Mouse (Mus musculus) c-Kit-positive CD71-positive TER-119-negative erythroid progenitor cells, embryonic 14.5 days (primary cell): ENCODE data around the gene Mettl7a1.
"Not testable (repeated sequence)": the region's sequence is repeated elsewhere in the genome, so short reads cannot be mapped to it uniquely, and the experiment has no call there.

ENCODE experiments used
- DNase-seq: peaks from one replicate; pipeline ENCODE4 v3.0.0-alpha.2; 2013; ENCODE audit warnings: low read depth

Gene Mettl7a1

DNA sequence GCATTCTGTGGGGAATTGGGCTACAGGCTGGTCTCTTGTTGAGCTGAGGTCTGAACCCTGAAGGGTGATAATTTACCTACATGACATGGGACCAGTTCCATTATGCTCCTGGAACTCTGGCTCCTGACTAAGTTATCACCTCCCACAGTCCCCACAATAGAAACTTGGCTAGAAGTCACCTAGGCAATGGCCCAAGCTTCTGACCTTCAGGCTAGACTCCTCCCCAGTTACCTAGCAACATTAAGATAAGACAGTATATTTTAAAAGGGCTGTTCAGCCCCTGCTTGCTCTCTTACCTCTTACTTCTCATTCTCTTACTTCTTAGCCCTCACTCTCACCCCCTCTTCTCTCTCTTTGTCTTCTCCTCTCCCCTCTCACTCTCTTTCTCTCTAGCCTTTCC, 41.5 kb downstream of the Mettl7a1 start:
- no peak for DNase-seq

DNA sequence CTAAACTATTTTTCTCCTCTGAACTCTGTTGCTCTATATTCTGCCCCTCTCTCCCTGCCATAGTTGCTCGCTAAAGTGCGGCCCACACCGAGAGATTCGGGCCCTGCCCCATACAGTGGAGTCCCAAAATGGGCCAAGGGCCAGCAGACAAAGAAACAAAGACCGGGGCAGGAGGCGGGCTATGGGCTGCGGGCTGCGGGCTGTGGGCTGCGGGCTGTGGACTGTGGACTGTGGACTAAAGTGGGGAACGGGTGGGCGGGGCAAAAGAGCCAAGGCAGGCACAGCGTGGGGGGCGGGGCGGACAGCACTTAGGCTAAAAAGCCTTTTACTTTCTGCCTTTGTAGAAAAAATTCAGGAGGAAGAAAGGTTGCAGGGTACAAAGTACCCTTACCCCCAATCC, 42.8 kb downstream of the Mettl7a1 start:
- no peak for DNase-seq

DNA sequence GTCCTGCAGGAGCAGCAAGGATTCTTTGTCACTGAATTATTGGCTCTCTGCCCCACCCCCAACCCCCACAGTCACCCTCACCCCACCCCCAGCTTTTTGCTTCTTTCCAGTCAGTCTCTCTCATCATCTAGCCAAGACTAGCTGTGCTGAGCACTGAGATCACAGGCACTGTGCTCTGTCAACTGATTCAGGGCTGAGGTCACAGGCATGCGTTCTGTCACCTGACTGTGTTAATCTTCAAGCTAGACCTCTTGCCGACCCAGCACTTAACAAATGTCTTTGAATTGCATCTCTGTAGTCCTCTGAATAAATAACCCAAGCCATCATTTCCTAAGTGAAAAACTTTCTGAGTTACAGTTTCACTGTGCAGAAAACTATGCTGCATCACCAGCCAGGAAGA, 45.6 kb downstream of the Mettl7a1 start:
- DNase-seq, result no peak

DNA sequence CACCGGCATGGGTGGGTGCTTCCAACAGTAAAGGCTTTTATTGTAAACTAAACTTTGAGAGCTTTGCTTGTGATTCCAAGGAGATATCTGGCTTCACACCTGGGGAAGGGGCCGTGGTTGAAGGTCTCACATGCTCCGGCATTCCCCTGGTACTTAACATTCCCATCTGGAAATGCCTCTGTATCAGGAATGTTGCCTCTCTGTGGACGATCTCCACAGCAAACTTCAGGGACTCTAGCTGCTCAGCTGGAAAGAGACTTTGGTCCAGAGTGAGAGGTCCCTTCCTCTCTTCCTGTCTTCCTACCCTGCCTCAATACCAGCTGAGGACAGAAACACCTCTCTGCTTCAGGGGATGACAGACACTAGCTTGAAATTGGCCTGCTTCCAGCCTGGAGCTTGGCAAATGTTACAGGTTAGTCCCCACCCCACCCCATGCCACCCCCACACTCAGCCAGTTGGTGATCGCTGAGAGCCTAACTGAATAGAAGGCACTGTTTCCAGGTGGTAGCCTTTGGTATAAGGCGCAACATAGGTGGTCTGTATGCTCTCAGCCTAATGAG, 47.6 kb downstream of the Mettl7a1 start:
- no peak for DNase-seq

DNA sequence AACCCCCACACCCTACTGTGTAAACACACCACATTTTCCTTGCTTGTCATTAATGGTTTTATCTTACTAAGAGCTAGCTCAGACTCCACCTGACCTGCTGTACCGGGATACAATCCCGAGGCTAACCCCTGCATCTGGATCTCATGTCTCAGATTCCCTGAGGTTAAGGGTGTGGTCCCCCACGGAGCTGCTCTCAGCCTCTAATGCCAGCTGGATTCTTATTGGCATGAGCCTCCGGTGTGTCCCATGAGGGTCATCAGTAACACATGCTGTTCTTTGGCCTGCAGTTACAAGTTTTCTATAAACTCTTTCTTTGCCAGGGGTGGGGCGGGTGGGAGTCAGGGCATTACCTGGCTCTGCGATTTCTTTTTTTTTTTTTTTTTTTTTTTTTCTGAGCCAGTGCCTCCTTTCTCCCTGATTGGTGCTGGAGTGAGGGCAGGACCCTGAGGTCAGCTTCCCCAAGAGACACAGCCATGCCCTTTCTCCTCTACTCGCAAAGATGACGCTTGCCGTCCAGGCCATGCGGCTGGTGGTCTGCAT, 48.8 kb downstream of the Mettl7a1 start, which contains the start of the genes Methig1 and Mettl7a2:
TSS of gene Methig1 (plus strand) at position 439 of the 540 bp plus-strand sequence.
TSS of gene Mettl7a2 (plus strand) at position 490 of the 540 bp plus-strand sequence.
- no peak for DNase-seq

DNA sequence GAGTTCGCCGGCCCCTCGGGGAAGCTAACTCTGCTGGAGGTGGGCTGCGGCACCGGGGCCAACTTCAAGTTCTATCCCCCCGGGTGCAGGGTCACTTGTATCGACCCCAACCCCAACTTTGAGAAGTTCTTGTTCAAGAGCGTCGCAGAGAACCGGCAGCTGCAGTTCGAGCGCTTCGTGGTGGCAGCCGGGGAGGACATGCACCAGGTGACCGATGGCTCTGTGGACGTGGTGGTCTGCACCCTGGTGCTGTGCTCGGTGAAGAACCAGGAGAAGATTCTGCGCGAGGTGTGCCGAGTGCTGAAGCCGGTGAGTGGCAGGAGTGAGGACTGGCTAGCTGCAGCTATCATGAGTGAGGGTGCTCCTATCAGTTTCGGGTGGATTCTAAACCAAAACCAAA, 49.5 kb downstream of the Mettl7a1 start:
- not testable (repeated sequence) for DNase-seq

DNA sequence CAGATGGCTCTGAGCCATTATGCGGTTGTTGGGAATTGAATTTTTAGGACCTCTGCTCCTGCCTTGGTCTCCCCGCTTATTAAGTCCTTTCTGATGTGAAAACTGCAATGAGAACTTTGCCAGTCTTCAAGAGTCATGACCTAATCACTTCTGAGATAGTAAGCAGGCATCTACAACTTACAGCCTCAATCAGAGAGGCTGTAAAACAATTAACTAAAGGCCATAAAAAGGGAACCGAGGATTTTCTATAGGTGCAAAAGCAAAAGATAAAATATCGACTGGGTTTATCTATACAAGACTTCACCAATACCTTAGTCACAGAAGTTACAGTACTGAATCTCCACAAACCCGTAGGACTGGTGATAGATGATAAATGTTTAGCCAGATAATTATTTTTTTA, 51.9 kb downstream of the Mettl7a1 start:
- DNase-seq, result no peak

DNA sequence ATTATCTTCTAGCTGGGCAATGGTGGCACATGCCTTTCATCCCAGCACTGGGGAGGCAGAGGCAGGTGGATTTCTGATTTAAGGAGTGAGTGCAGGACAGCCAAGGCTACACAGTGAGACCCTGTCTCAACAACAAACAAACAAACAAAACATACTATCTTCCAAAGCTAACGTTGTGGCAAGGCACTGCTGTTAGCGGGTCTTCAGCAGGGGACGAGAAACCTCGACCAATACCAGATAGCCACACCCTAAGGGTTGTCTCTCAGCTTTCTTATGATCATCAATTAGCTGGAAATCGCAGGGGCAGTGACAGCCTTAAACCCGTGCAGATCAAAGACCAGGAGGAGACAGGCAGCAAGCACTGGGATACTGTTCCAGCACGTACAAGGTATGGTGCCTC, 60.3 kb downstream of the Mettl7a1 start, which contains the start of gene Higd1c:
TSS of gene Higd1c (plus strand) at position 301 of the 400 bp plus-strand sequence.
- no peak for DNase-seq

DNA sequence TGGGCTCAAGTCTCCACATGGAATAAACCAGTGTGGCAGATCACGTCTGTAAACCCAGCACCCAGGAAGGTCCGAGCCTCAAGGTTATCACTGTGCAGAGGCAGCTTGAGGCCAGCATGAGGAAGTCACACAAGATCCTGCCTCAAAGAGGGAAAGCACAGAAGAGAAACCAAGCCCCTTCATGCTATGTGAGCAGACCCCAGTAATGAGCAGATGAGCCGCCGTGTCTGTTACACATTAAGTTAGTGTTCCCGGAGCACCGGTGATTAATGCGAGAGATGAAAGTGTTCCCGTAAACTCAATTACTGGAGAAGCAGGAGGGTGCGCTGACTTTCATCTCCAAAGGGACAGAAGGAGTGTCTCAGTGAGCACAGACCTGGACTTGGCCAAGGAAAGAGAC, 62.0 kb downstream of the Mettl7a1 start:
- not testable (repeated sequence) for DNase-seq

DNA sequence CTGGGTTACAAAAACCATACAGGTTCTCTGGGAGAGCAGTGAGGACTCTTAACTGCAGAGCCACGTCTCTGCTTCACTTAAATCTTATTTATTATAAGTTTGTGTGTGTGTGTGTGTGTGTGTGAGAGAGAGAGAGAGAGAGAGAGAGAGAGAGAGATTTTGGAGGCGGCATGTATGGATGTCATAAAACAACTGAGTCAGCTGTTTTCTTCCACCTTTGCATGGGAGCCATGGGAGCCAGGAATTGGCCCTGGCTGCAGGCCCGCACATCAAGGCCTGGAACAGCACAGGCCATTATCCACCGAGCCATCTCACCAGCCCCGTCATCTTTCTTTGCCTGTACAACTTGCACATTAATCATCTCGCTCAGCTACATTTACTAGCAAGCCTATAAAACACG, 63.2 kb downstream of the Mettl7a1 start:
- DNase-seq, result no peak

DNA sequence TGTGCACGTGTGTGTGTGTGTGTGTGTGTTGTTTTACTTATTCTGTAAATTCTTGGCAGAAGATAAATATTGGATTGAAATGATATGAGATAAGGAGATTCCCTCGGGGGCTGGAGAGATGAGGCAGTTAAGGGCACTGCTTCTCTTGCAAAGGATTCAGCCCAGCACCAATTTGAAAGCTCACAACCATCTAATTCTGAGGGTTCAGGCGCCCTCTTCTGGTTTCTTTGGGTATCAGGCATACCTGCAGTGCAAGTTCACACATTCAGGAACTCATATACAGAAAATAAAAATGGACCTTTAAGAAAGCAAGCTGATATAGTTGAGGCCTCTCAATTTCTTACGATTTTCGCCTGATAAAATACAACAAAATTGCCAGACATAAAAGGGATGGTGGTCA, 71.1 kb downstream of the Mettl7a1 start:
- DNase-seq, result peak; percentile 53

DNA sequence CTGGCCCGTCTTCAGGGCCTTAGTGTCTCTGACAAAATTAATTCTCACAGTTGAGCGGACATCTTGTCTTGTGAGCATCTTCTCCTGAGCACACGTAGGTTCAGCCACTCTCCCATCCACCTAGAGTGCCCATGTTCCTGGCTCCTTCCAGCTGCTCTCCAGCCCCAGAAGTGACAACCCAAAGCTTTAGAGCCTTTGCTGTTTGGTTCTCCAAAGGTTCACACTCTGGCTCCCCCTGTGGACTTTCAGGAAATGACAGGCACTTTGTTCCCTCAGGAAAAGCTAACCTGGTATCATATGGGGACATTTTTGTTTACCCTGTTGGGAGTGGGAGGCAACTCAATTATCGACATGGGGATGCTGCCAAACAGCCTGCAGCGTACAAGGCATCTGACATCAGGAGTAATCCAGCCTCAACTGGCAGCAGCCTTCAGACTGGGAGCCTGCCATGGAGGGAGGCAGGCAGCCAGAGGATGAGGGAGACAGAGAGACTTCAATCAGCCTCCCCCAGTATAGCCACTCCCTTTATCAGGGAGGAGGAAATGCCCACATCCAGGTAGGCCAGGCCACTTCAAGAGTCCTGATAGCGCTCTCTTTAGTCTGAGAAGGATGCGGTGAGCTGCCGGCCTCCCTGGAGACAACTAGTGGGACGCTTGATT, 74.0 kb downstream of the Mettl7a1 start:
- not testable (repeated sequence) for DNase-seq
